Comparison of ENCODE assay signal across 7 mouse cellular contexts in genomic region chr10:123195501-123195900, GRCm38 (mm10). TPM values are rescaled to one million over a fixed set of nuclear protein-coding genes. Genes with fewer than 3 reads are reported as not detected.
A peak's percentile ranks its signal among the peaks of the same experiment; 100 is the strongest.
DNase-seq lines count a peak whose midpoint lies in the region; ATAC-seq and TF ChIP-seq lines count a peak whose summit lies in the region.

No protein-coding gene starts in this region.

- WGBS in hindbrain, embryonic 11.5 days, result 23% methylated on average over 7 of the region's 7 CpGs
- 17% methylated on average over 7 of the region's 7 CpGs for WGBS in lung, embryonic 16.5 days
- 12% methylated on average over 7 of the region's 7 CpGs for WGBS in thymus, adult 2 months

- dilution Hi-C loops in CH12.LX (cut with MboI; ENCODE audit: extremely low pct_ligation_motif_present, extremely low pct_unique_long_range_greater_than_20kb, low sequenced_read_pairs), result no loop called here

- TF ChIP-seq RAD21 in CH12.LX (IDR thresholded peaks at IDR 0.05; ENCODE audit: low read depth, low read length) (no peak), MEL (IDR thresholded peaks at IDR 0.05; ENCODE audit: low read depth, low read length) (no peak)

- H3K36me3 ChIP-seq in CH12.LX (replicated peaks in 1 of 2; ENCODE audit: control insufficient read depth in 1 of 2, insufficient read depth in 1 of 2, low read length in 1 of 2) (peaks cover 0 to 7% of the 10 kb centered on the region in 2 experiments), MEL (ENCODE audit: control insufficient read depth in 1 of 2, insufficient read depth in 2 of 2, low read length in 2 of 2) (peaks cover 17 to 43% of the 10 kb centered on the region in 2 experiments)
- H3K36me3 ChIP-seq in hindbrain, embryonic 11.5 days (ENCODE audit: control insufficient read depth, insufficient read depth, low read length), result no peaks in the 10 kb centered on the region
- H3K36me3 ChIP-seq in lung, embryonic 16.5 days (ENCODE audit: control insufficient read depth, insufficient read depth, low read length), result no peaks in the 10 kb centered on the region
- H3K36me3 ChIP-seq in thymus, adult 2 months (ENCODE audit: control insufficient read depth, insufficient read depth, low read length), result no peaks in the 10 kb centered on the region

- in situ Hi-C loops in CH12.LX (cut with MboI; ENCODE audit: low pct_ligation_motif_present, low pct_unique_long_range_greater_than_20kb, low sequenced_read_pairs), result no loop called here

- H3K27ac ChIP-seq in CH12.LX (ENCODE audit: insufficient read depth, low read depth) (no peak overlapping the region), MEL (ENCODE audit: control insufficient read depth, low read depth, low read length) (peak overlapping the region; percentile 97)
- H3K27ac ChIP-seq in hindbrain, embryonic 11.5 days (ENCODE audit: low read depth, low read length), result no peak overlapping the region
- H3K27ac ChIP-seq in lung, embryonic 16.5 days (ENCODE audit: low read length), result no peak overlapping the region
- H3K27ac ChIP-seq in thymus, adult 2 months (ENCODE audit: control insufficient read depth, insufficient read depth, low read length), result no peak overlapping the region

- no peak for TF ChIP-seq POLR2A in CH12.LX (IDR thresholded peaks at IDR 0.05; ENCODE audit: low read depth, low read length)
- no peak for TF ChIP-seq POLR2A in MEL (IDR thresholded peaks at IDR 0.05; ENCODE audit: control insufficient read depth in 1 of 2, insufficient read depth in 1 of 2, low read depth in 1 of 2, low read length in 2 of 2, poor library complexity in 1 of 2)
- TF ChIP-seq POLR2A in thymus, adult 2 months (IDR thresholded peaks at IDR 0.05; ENCODE audit: control insufficient read depth, extremely low read depth, insufficient read depth, low read length, poor library complexity), result no peak

- H3K4me1 ChIP-seq in CH12.LX (ENCODE audit: control insufficient read depth in 1 of 2, insufficient read depth in 2 of 2) (peaks cover 5 to 42% of the 10 kb centered on the region in 2 experiments; a peak in 3 of 4 replicates), MEL (ENCODE audit: control insufficient read depth in 1 of 2, insufficient read depth in 2 of 2, low read length in 2 of 2) (peaks cover 22 to 34% of the 10 kb centered on the region in 2 experiments)
- H3K4me1 ChIP-seq in hindbrain, embryonic 11.5 days (replicated peaks; ENCODE audit: control insufficient read depth, insufficient read depth, low read length), result no peaks in the 10 kb centered on the region
- H3K4me1 ChIP-seq in lung, embryonic 16.5 days (replicated peaks; ENCODE audit: control insufficient read depth, insufficient read depth, low read length), result peaks cover 3% of the 10 kb centered on the region; the same call in 1 of the 2 replicates
- H3K4me1 ChIP-seq in thymus, adult 2 months (replicated peaks; ENCODE audit: control insufficient read depth, insufficient read depth, low read length), result peaks cover 5% of the 10 kb centered on the region

- no peaks in the 10 kb centered on the region for H3K9me3 ChIP-seq in CH12.LX (replicated peaks; ENCODE audit: low read length)
- H3K9me3 ChIP-seq in MEL (replicated peaks; ENCODE audit: insufficient read depth, low read length), result no peaks in the 10 kb centered on the region
- no peaks in the 10 kb centered on the region for H3K9me3 ChIP-seq in hindbrain, embryonic 11.5 days (ENCODE audit: control insufficient read depth, low read length)
- H3K9me3 ChIP-seq in lung, embryonic 16.5 days (ENCODE audit: control insufficient read depth, low read length), result no peaks in the 10 kb centered on the region

- no peak for ATAC-seq in hindbrain, embryonic 11.5 days (ENCODE audit: low FRiP score)
- no peak for ATAC-seq in lung, embryonic 16.5 days (ENCODE audit: low read depth)
- ATAC-seq in cerebellum, adult (ENCODE audit: insufficient number of reproducible peaks, low FRiP score, low TSS enrichment), result no peak

- TF ChIP-seq EP300 in CH12.LX (IDR thresholded peaks at IDR 0.05; ENCODE audit: low read length) (no peak), MEL (IDR thresholded peaks at IDR 0.05; ENCODE audit: low read depth in 1 of 2, low read length in 2 of 2) (no peak)

- DNase-seq in CH12.LX (ENCODE audit: extremely low read depth), result no peak
- no peak for DNase-seq in MEL (ENCODE audit: low read depth, low spot score)
- no peak for DNase-seq in hindbrain, embryonic 11.5 days (ENCODE audit: low spot score)
- no peak for DNase-seq in left cerebral cortex, adult 8-10 months (ENCODE audit: low spot score in 2 of 2)
- no peak for DNase-seq in thymus, adult 2 months

- H3K4me3 ChIP-seq in CH12.LX (replicated peaks in 1 of 3; ENCODE audit: low read depth in 2 of 3, low read length in 2 of 3, poor library complexity in 1 of 3) (peak overlapping the region; percentile 79 to 97 (median 88)), MEL (ENCODE audit: control insufficient read depth in 1 of 2, insufficient read depth in 1 of 2, low read depth in 2 of 2, low read length in 2 of 2) (peak overlapping the region; percentile 98)
- H3K4me3 ChIP-seq in hindbrain, embryonic 11.5 days (ENCODE audit: low read depth, low read length), result peak overlapping the region; percentile 69
- H3K4me3 ChIP-seq in lung, embryonic 16.5 days (ENCODE audit: low read length), result peak overlapping the region; percentile 96
- H3K4me3 ChIP-seq in thymus, adult 2 months (ENCODE audit: control insufficient read depth, insufficient read depth, low read length), result no peak overlapping the region

- H3K4me2 ChIP-seq in CH12.LX (ENCODE audit: insufficient read depth, low read depth, poor library complexity, severe bottlenecking), result peak overlapping the region; percentile 97
- peak overlapping the region; percentile 39 for H3K4me2 ChIP-seq in hindbrain, embryonic 11.5 days (replicated peaks; ENCODE audit: low read depth, low read length)
- H3K4me2 ChIP-seq in lung, embryonic 16.5 days (ENCODE audit: low read depth, low read length), result peak overlapping the region; percentile 62

- peaks cover 48% of the 10 kb centered on the region for H3K79me2 ChIP-seq in CH12.LX (replicated peaks; ENCODE audit: control insufficient read depth, extremely low read depth, insufficient read depth, poor library complexity, severe bottlenecking)
- H3K79me2 ChIP-seq in MEL (ENCODE audit: control insufficient read depth, insufficient read depth, low read length, poor library complexity), result peaks cover 47% of the 10 kb centered on the region

- TF ChIP-seq CTCF in CH12.LX (conservative IDR thresholded peaks at IDR 0.05 in 1 of 2, IDR thresholded peaks at IDR 0.05 in 1 of 2; ENCODE audit: low read depth in 2 of 2, low read length in 2 of 2), result no peak
- TF ChIP-seq CTCF in MEL (IDR thresholded peaks at IDR 0.05 in 2 of 3, conservative IDR thresholded peaks at IDR 0.05 in 1 of 3; ENCODE audit: control insufficient read depth in 1 of 3, insufficient read depth in 1 of 3, low read depth in 2 of 3, low read length in 3 of 3, poor library complexity in 1 of 3, severe bottlenecking in 1 of 3), result no peak
- no peak for TF ChIP-seq CTCF in thymus, adult 2 months (IDR thresholded peaks at IDR 0.05; ENCODE audit: borderline replicate concordance, control insufficient read depth, extremely low read depth, insufficient read depth, low read length, poor library complexity)

- H3K27me3 ChIP-seq in CH12.LX (replicated peaks), result no peaks in the 10 kb centered on the region
- H3K27me3 ChIP-seq in MEL (ENCODE audit: control insufficient read depth in 1 of 2, insufficient read depth in 2 of 2, low read length in 2 of 2), result no peaks in the 10 kb centered on the region
- H3K27me3 ChIP-seq in hindbrain, embryonic 11.5 days (ENCODE audit: control insufficient read depth, insufficient read depth, low read length), result no peaks in the 10 kb centered on the region
- H3K27me3 ChIP-seq in lung, embryonic 16.5 days (ENCODE audit: control insufficient read depth, insufficient read depth, low read depth, low read length), result no peaks in the 10 kb centered on the region
- no peaks in the 10 kb centered on the region for H3K27me3 ChIP-seq in thymus, adult 2 months (ENCODE audit: control insufficient read depth, insufficient read depth, low read length)

- H3K9ac ChIP-seq in CH12.LX (ENCODE audit: insufficient read depth, low read depth) (peak overlapping the region; percentile 85), MEL (ENCODE audit: control insufficient read depth, low read depth, low read length, poor library complexity, severe bottlenecking) (peak overlapping the region; percentile 99)
- H3K9ac ChIP-seq in hindbrain, embryonic 11.5 days (ENCODE audit: low read depth, low read length), result peak overlapping the region; percentile 25; the same call in 1 of the 2 replicates
- H3K9ac ChIP-seq in lung, embryonic 16.5 days (ENCODE audit: low read length), result no peak overlapping the region

TF ChIP-seq in CH12.LX, 34 proteins besides CTCF, POLR2A, EP300 and RAD21 (continues in another document):
- TF ChIP-seq ZKSCAN1 (IDR thresholded peaks at IDR 0.05; ENCODE audit: borderline replicate concordance, low read depth, low read length) (no peak), ELF1 (IDR thresholded peaks at IDR 0.05; ENCODE audit: low read depth, low read length) (no peak), NRF1 (IDR thresholded peaks at IDR 0.05; ENCODE audit: low read depth, low read length) (no peak), SIN3A (IDR thresholded peaks at IDR 0.05; ENCODE audit: low read length) (no peak), ZC3H11A (IDR thresholded peaks at IDR 0.05; ENCODE audit: low read depth, low read length) (no peak), MYC (IDR thresholded peaks at IDR 0.05; ENCODE audit: low read depth, low read length) (no peak), BHLHE40 (IDR thresholded peaks at IDR 0.05; ENCODE audit: low read depth, low read length) (no peak)

TF ChIP-seq in MEL, 35 proteins besides CTCF, POLR2A, EP300 and RAD21 (continues in another document):
- no peak for TF ChIP-seq ZC3H11A (IDR thresholded peaks at IDR 0.05; ENCODE audit: low read depth, low read length)
- TF ChIP-seq MAFK (IDR thresholded peaks at IDR 0.05; ENCODE audit: borderline replicate concordance, low read depth, low read length), result no peak
- TF ChIP-seq USF1 (IDR thresholded peaks at IDR 0.05; ENCODE audit: low read depth, low read length), result no peak
- TF ChIP-seq HCFC1 (IDR thresholded peaks at IDR 0.05; ENCODE audit: low read depth, low read length), result no peak
- no peak for TF ChIP-seq MXI1 (IDR thresholded peaks at IDR 0.05; ENCODE audit: low read depth, low read length)
- TF ChIP-seq ETS1 (IDR thresholded peaks at IDR 0.05; ENCODE audit: low read depth, low read length), result no peak
- no peak for TF ChIP-seq RCOR1 (IDR thresholded peaks at IDR 0.05; ENCODE audit: low read depth, low read length)

RNA-seq across cellular contexts. Expression of gene Usp15, which starts 1.3 kb away (rescaled TPM):
- total RNA-seq in CH12.LX (2012; rRNA removed), result 65.4 and 83.5 TPM in 2 replicates
- 124 and 146 TPM in 2 replicates for total RNA-seq in CH12.LX (2014; rRNA removed)
- 113 and 117 TPM in 2 replicates for polyA plus RNA-seq in CH12.LX (2012; ENCODE audit: insufficient read length, low read depth)
- total RNA-seq in MEL (2012; rRNA removed), result 98.2 and 118 TPM in 2 replicates
- polyA plus RNA-seq in MEL (2012; ENCODE audit: insufficient read depth in 1 of 2, insufficient read length in 2 of 2, low read depth in 1 of 2, low replicate concordance in 2 of 2, missing spikeins in 1 of 2), result 100 to 1,000 TPM; 117 to 150 TPM
- 70.6 and 79.9 TPM in 2 replicates for polyA plus RNA-seq in hindbrain, embryonic 11.5 days (2014; fragmentation: Nextera tagmentation; extraction: Ambion mirVana)
- polyA plus RNA-seq in lung, embryonic 16.5 days (2015; fragmentation: Nextera tagmentation; extraction: Ambion mirVana), result 66.4 and 68.7 TPM in 2 replicates
- 10 to 100 TPM; 89.5 to 97.6 (median 94.6) TPM for total RNA-seq in left cerebral cortex, adult 8-10 months (2022)
- polyA plus RNA-seq in thymus, adult 2 months (2012; rRNA removed), result 11.7 and 14.7 TPM in 2 replicates

Comparison
In these comparisons a context has a peak if more than half of its experiments do, and no peak if none do; other contexts are left out.
1. H3K4me2 ChIP-seq: peak in every context shown above with its lines; median percentile 97 in CH12.LX; 62 in lung, embryonic 16.5 days; 39 in hindbrain, embryonic 11.5 days.